8 mouse cellular contexts compared by ENCODE assay signal in genomic region chr10:84392027-84392722, GRCm38 (mm10). TPM values are rescaled to one million over a fixed set of nuclear protein-coding genes. Genes with fewer than 3 reads are reported as not detected.
DNase-seq lines count a peak whose midpoint lies in the region; ATAC-seq and TF ChIP-seq lines count a peak whose summit lies in the region.

No protein-coding gene starts in this region.

- no peaks in the 10 kb centered on the region for H3K27me3 ChIP-seq in cerebellum, adult 2 months (ENCODE audit: control insufficient read depth, insufficient read depth, low read length)
- H3K27me3 ChIP-seq in limb, embryonic 10.5 days (ENCODE audit: low read depth, poor library complexity, severe bottlenecking) = no peaks in the 10 kb centered on the region
- no peaks in the 10 kb centered on the region for H3K27me3 ChIP-seq in neural tube, embryonic 11.5 days (ENCODE audit: control insufficient read depth, insufficient read depth, low read length)

- no peak for TF ChIP-seq POLR2A in cerebellum, adult 2 months (IDR thresholded peaks at IDR 0.05; ENCODE audit: borderline replicate concordance, insufficient read depth, low read length)

- no peak overlapping the region for H3K9ac ChIP-seq in neural tube, embryonic 11.5 days (ENCODE audit: low read length)

- no peak overlapping the region for H3K4me3 ChIP-seq in cerebellum, adult 2 months (replicated peaks; ENCODE audit: insufficient read depth, low read depth, low read length)
- H3K4me3 ChIP-seq in limb, embryonic 10.5 days = peak overlapping the region; percentile 24; the same call in 1 of the 2 replicates
- H3K4me3 ChIP-seq in neural tube, embryonic 11.5 days (ENCODE audit: low read depth, low read length) = no peak overlapping the region

- 0 out of 2 replicates have a peak overlapping the region, but pooled peaks have one; percentile 20 for H3K27ac ChIP-seq in cerebellum, adult 2 months (ENCODE audit: insufficient read depth, low read length)
- 0 out of 2 replicates have a peak overlapping the region, but pooled peaks have one; percentile 46 for H3K27ac ChIP-seq in limb, embryonic 10.5 days
- peak overlapping the region; percentile 45; the same call in 1 of the 2 replicates for H3K27ac ChIP-seq in neural tube, embryonic 11.5 days (ENCODE audit: low read depth, low read length)

- 47% methylated on average over 14 of the region's 14 CpGs for WGBS in cerebellum, adult 2 months
- WGBS in limb, embryonic 10.5 days = 19% methylated on average over 14 of the region's 14 CpGs
- 21% methylated on average over 14 of the region's 14 CpGs for WGBS in neural tube, embryonic 11.5 days

- peaks cover 67% of the 10 kb centered on the region for H3K4me1 ChIP-seq in cerebellum, adult 2 months (ENCODE audit: control insufficient read depth, insufficient read depth, low read length)
- H3K4me1 ChIP-seq in limb, embryonic 10.5 days = peaks cover 33% of the 10 kb centered on the region
- H3K4me1 ChIP-seq in neural tube, embryonic 11.5 days (ENCODE audit: control insufficient read depth, insufficient read depth, low read length) = peaks cover 21% of the 10 kb centered on the region

- no peak overlapping the region for H3K4me2 ChIP-seq in neural tube, embryonic 11.5 days (ENCODE audit: low read depth)

- peak in 1 of 2 experiments; percentile 39 for DNase-seq in cerebellum, adult 2 months
- no peak for DNase-seq in cerebellum, adult 18-20 months
- peak; percentile 78 to 81 for DNase-seq in right cerebral cortex, postnatal 10 days (ENCODE audit: low spot score in 2 of 2)
- no peak for DNase-seq in right cerebral cortex, postnatal 25 days
- DNase-seq in limb, embryonic 10.5 days (ENCODE audit: low spot score) = peak; percentile 51
- peak; percentile 62 for DNase-seq in neural tube, embryonic 11.5 days (ENCODE audit: low spot score)
- DNase-seq in urinary bladder, adult 2 months (ENCODE audit: low spot score) = no peak
- DNase-seq in layer of hippocampus, adult 9-10 months (ENCODE audit: low spot score) = no peak

- TF ChIP-seq CTCF in cerebellum, adult 2 months (IDR thresholded peaks at IDR 0.05; ENCODE audit: borderline replicate concordance, insufficient read depth, low read depth, low read length) = peak; percentile 15; the same call in 1 of the 2 replicates

- peaks cover 2% of the 10 kb centered on the region; the same call in 1 of the 2 replicates for H3K36me3 ChIP-seq in limb, embryonic 10.5 days
- H3K36me3 ChIP-seq in neural tube, embryonic 11.5 days (ENCODE audit: control insufficient read depth, insufficient read depth, low read length) = no peaks in the 10 kb centered on the region

- H3K9me3 ChIP-seq in limb, embryonic 10.5 days (replicated peaks) = no peaks in the 10 kb centered on the region
- no peaks in the 10 kb centered on the region for H3K9me3 ChIP-seq in neural tube, embryonic 11.5 days (ENCODE audit: control insufficient read depth, low read length)

- ATAC-seq in neural tube, embryonic 11.5 days (ENCODE audit: insufficient read depth, low FRiP score, low TSS enrichment) = no peak

RNA-seq across cellular contexts. Expression of gene Nuak1, which starts 48.2 kb away (rescaled TPM):
- polyA plus RNA-seq in cerebellum, adult 2 months (2012; rRNA removed) = 39.8 and 41.5 TPM in 2 replicates
- polyA plus RNA-seq in limb, embryonic 10.5 days (2016; fragmentation: Nextera tagmentation; extraction: Ambion mirVana) = 0.69 and 1.2 TPM in 2 replicates
- 3.3 and 3.7 TPM in 2 replicates for polyA plus RNA-seq in neural tube, embryonic 11.5 days (2014; fragmentation: Nextera tagmentation; extraction: Ambion mirVana)
- polyA plus RNA-seq in urinary bladder, adult 2 months (2012; rRNA removed) = 7.6 and 9.1 TPM in 2 replicates

Comparison
In these comparisons a context has a peak if more than half of its experiments do, and no peak if none do; other contexts are left out.
1. DNase-seq: peak in right cerebral cortex, postnatal 10 days (2 of 2), limb, embryonic 10.5 days (single experiment) and neural tube, embryonic 11.5 days (single experiment); none in cerebellum, adult 18-20 months (0 of 2), right cerebral cortex, postnatal 25 days (single experiment), urinary bladder, adult 2 months (single experiment) and layer of hippocampus, adult 9-10 months (single experiment).
2. Peak in every context shown above with its lines, with median percentiles within 50 percentile points of each other: H3K27ac ChIP-seq.